Mouse (Mus musculus): Measurements from ENCODE around the gene Tdrd9. TPM values are rescaled to one million over a fixed set of nuclear protein-coding genes. Genes with fewer than 3 reads are reported as not detected.

The Tdrd9 gene
- polyA plus RNA-seq, 1 experiment from 2014 or later = 0.18 TPM

- no peaks in the 10 kb centered on the region for H3K9me3 ChIP-seq (ENCODE audit: low read depth, low read length)
- H3K36me3 ChIP-seq (ENCODE audit: insufficient read depth) = no peaks in the 10 kb centered on the region
- no peaks in the 10 kb centered on the region for H3K4me1 ChIP-seq (ENCODE audit: insufficient read depth)
- no peak for TF ChIP-seq CTCF (IDR thresholded peaks at IDR 0.05; ENCODE audit: low read depth)
- no peak for ATAC-seq (ENCODE audit: insufficient read depth)
- 93% methylated on average over 10 of the region's 10 CpGs for WGBS
- H3K9ac ChIP-seq = no peak overlapping the region
- H3K27ac ChIP-seq (ENCODE audit: low read depth) = no peak overlapping the region
- no peak overlapping the region for H3K4me3 ChIP-seq (ENCODE audit: low read depth, low read length)
- no peak overlapping the region for H3K4me2 ChIP-seq
- DNase-seq = no peak
- H3K27me3 ChIP-seq (ENCODE audit: insufficient read depth, low read length) = no peaks in the 10 kb centered on the region
Observed at GRCm38 (mm10) chr12:112038441-112038840, 67.1 kb downstream of the Tdrd9 start.

GRCm38 (mm10) chr12:112039169-112039568 lies 67.8 kb downstream of the Tdrd9 start:
- Histone ChIP-seq H3K4me3 (ENCODE audit: low read depth, low read length) (no peak overlapping the region), H3K27ac (ENCODE audit: low read depth) (no peak overlapping the region), H3K9me3 (ENCODE audit: low read depth, low read length) (no peaks in the 10 kb centered on the region), H3K27me3 (ENCODE audit: insufficient read depth, low read length) (no peaks in the 10 kb centered on the region), H3K4me1 (ENCODE audit: insufficient read depth) (no peaks in the 10 kb centered on the region), H3K36me3 (ENCODE audit: insufficient read depth) (no peaks in the 10 kb centered on the region), H3K9ac (no peak overlapping the region), H3K4me2 (no peak overlapping the region)
- DNase-seq = no peak
- 84% methylated on average over 10 of the region's 10 CpGs for WGBS
- ATAC-seq (ENCODE audit: insufficient read depth) = no peak
- TF ChIP-seq CTCF (IDR thresholded peaks at IDR 0.05; ENCODE audit: low read depth) = no peak

- no peak overlapping the region for H3K4me2 ChIP-seq
- no peak overlapping the region for H3K27ac ChIP-seq (ENCODE audit: low read depth)
- no peak for TF ChIP-seq CTCF (IDR thresholded peaks at IDR 0.05; ENCODE audit: low read depth)
- H3K9me3 ChIP-seq (ENCODE audit: low read depth, low read length) = no peaks in the 10 kb centered on the region
- H3K36me3 ChIP-seq (ENCODE audit: insufficient read depth) = no peaks in the 10 kb centered on the region
- WGBS = 81% methylated on average over 14 of the region's 14 CpGs
- no peaks in the 10 kb centered on the region for H3K4me1 ChIP-seq (ENCODE audit: insufficient read depth)
- no peak overlapping the region for H3K9ac ChIP-seq
- ATAC-seq (ENCODE audit: insufficient read depth) (no peak), DNase-seq (no peak)
- no peaks in the 10 kb centered on the region for H3K27me3 ChIP-seq (ENCODE audit: insufficient read depth, low read length)
- H3K4me3 ChIP-seq (ENCODE audit: low read depth, low read length) = no peak overlapping the region
Observed at GRCm38 (mm10) chr12:112042681-112043080, 71.3 kb downstream of the Tdrd9 start.

GRCm38 (mm10) chr12:112077651-112078050 lies 106.3 kb downstream of the Tdrd9 start:
- DNase-seq (peak; percentile 86), ATAC-seq (ENCODE audit: insufficient read depth) (peak; percentile 52; the same call in 1 of the 2 replicates)
- no peak overlapping the region for H3K27ac ChIP-seq (ENCODE audit: low read depth)
- no peak overlapping the region for H3K4me3 ChIP-seq (ENCODE audit: low read depth, low read length)
- peak; percentile 92 for TF ChIP-seq CTCF (IDR thresholded peaks at IDR 0.05; ENCODE audit: low read depth)
- no peaks in the 10 kb centered on the region for H3K36me3 ChIP-seq (ENCODE audit: insufficient read depth)
- no peaks in the 10 kb centered on the region for H3K27me3 ChIP-seq (ENCODE audit: insufficient read depth, low read length)
- WGBS = 4% methylated on average over 6 of the region's 6 CpGs
- H3K4me1 ChIP-seq (ENCODE audit: insufficient read depth) = no peaks in the 10 kb centered on the region
- no peak overlapping the region for H3K4me2 ChIP-seq
- no peak overlapping the region for H3K9ac ChIP-seq
- H3K9me3 ChIP-seq (ENCODE audit: low read depth, low read length) = no peaks in the 10 kb centered on the region

- TF ChIP-seq CTCF (IDR thresholded peaks at IDR 0.05; ENCODE audit: low read depth) = no peak
- Histone ChIP-seq H3K4me1 (ENCODE audit: insufficient read depth) (no peaks in the 10 kb centered on the region), H3K27ac (ENCODE audit: low read depth) (no peak overlapping the region), H3K4me3 (ENCODE audit: low read depth, low read length) (no peak overlapping the region), H3K36me3 (ENCODE audit: insufficient read depth) (no peaks in the 10 kb centered on the region), H3K9ac (no peak overlapping the region), H3K27me3 (ENCODE audit: insufficient read depth, low read length) (no peaks in the 10 kb centered on the region), H3K4me2 (no peak overlapping the region), H3K9me3 (ENCODE audit: low read depth, low read length) (no peaks in the 10 kb centered on the region)
- no peak for DNase-seq
- WGBS = 69% methylated on average over 8 of the region's 8 CpGs
- no peak for ATAC-seq (ENCODE audit: insufficient read depth)
Observed at GRCm38 (mm10) chr12:112079911-112080310, 108.6 kb downstream of the Tdrd9 start.

GRCm38 (mm10) chr12:112080911-112081310 lies 109.6 kb downstream of the Tdrd9 start:
- no peak for TF ChIP-seq CTCF (IDR thresholded peaks at IDR 0.05; ENCODE audit: low read depth)
- no peak overlapping the region for H3K4me2 ChIP-seq
- DNase-seq (no peak), ATAC-seq (ENCODE audit: insufficient read depth) (no peak)
- no peak overlapping the region for H3K27ac ChIP-seq (ENCODE audit: low read depth)
- no peak overlapping the region for H3K9ac ChIP-seq
- no peaks in the 10 kb centered on the region for H3K27me3 ChIP-seq (ENCODE audit: insufficient read depth, low read length)
- no peaks in the 10 kb centered on the region for H3K4me1 ChIP-seq (ENCODE audit: insufficient read depth)
- H3K36me3 ChIP-seq (ENCODE audit: insufficient read depth) = no peaks in the 10 kb centered on the region
- no peak overlapping the region for H3K4me3 ChIP-seq (ENCODE audit: low read depth, low read length)
- WGBS = 93% methylated on average over 4 of the region's 4 CpGs
- no peaks in the 10 kb centered on the region for H3K9me3 ChIP-seq (ENCODE audit: low read depth, low read length)

- Histone ChIP-seq H3K4me1 (ENCODE audit: insufficient read depth) (no peaks in the 10 kb centered on the region), H3K27me3 (ENCODE audit: insufficient read depth, low read length) (no peaks in the 10 kb centered on the region), H3K36me3 (ENCODE audit: insufficient read depth) (no peaks in the 10 kb centered on the region), H3K4me3 (ENCODE audit: low read depth, low read length) (no peak overlapping the region), H3K27ac (ENCODE audit: low read depth) (no peak overlapping the region), H3K9me3 (ENCODE audit: low read depth, low read length) (no peaks in the 10 kb centered on the region), H3K4me2 (no peak overlapping the region), H3K9ac (no peak overlapping the region)
- no peak for DNase-seq
- no peak for TF ChIP-seq CTCF (IDR thresholded peaks at IDR 0.05; ENCODE audit: low read depth)
- no peak for ATAC-seq (ENCODE audit: insufficient read depth)
- 25% methylated on average over 1 of the region's 1 CpGs for WGBS
Observed at GRCm38 (mm10) chr12:112082241-112082640, 110.9 kb downstream of the Tdrd9 start.

- Histone ChIP-seq H3K9me3 (ENCODE audit: low read depth, low read length) (no peaks in the 10 kb centered on the region), H3K9ac (no peak overlapping the region), H3K36me3 (ENCODE audit: insufficient read depth) (no peaks in the 10 kb centered on the region), H3K4me2 (no peak overlapping the region), H3K27me3 (ENCODE audit: insufficient read depth, low read length) (no peaks in the 10 kb centered on the region), H3K4me3 (ENCODE audit: low read depth, low read length) (no peak overlapping the region), H3K4me1 (ENCODE audit: insufficient read depth) (no peaks in the 10 kb centered on the region), H3K27ac (ENCODE audit: low read depth) (no peak overlapping the region)
- ATAC-seq (ENCODE audit: insufficient read depth) = no peak
- no peak for TF ChIP-seq CTCF (IDR thresholded peaks at IDR 0.05; ENCODE audit: low read depth)
- DNase-seq = no peak
- whole genome bisulfite sequencing = 74% methylated on average over 3 of the region's 3 CpGs
Observed at GRCm38 (mm10) chr12:112086250-112086649, 114.9 kb downstream of the Tdrd9 start.
